Mouse (Mus musculus) embryonic facial prominence, embryonic 13.5 days (tissue): Measurements from ENCODE around the gene Zfp87. TPM values are rescaled to one million over a fixed set of nuclear protein-coding genes. Genes with fewer than 3 reads are reported as not detected.
A peak's percentile ranks its signal among the peaks of the same experiment; 100 is the strongest.

Experiments used
- ATAC-seq: fragments of 200-750 bp; cut with Nextera tagmentation; 2 replicates; pipeline ENCODE4 v1.8.0; 2017; ENCODE audit warnings: low read depth; ENCODE audit not compliant: insufficient number of reproducible peaks, insufficient read depth, low FRiP score, low TSS enrichment
- H3K27ac ChIP-seq: fragments of 300-500 bp; sonication (generic); 2 replicates; pipeline ENCODE4 v1.5.1; 2015; ENCODE audit warnings: moderate library complexity, mild to moderate bottlenecking, inconsistent platforms
- H3K27me3 ChIP-seq: fragments of 300-500 bp; sonication (generic); 2 replicates; pipeline ENCODE4 v1.6.1; 2015; ENCODE audit warnings: mild to moderate bottlenecking, inconsistent platforms
- H3K36me3 ChIP-seq: fragments of 300-500 bp; sonication (generic); 2 replicates; pipeline ENCODE4 v1.6.1; 2015; ENCODE audit warnings: mild to moderate bottlenecking, inconsistent platforms
- H3K4me1 ChIP-seq: fragments of 300-500 bp; sonication (generic); 2 replicates; pipeline ENCODE4 v1.6.1; 2015; ENCODE audit warnings: inconsistent platforms
- H3K4me2 ChIP-seq: fragments of 300-500 bp; sonication (generic); 2 replicates; pipeline ENCODE4 v1.6.1; 2015; ENCODE audit warnings: moderate library complexity, mild to moderate bottlenecking, inconsistent platforms
- H3K4me3 ChIP-seq: fragments of 300-500 bp; sonication (generic); 2 replicates; pipeline ENCODE4 v1.5.1; 2015; ENCODE audit warnings: mild to moderate bottlenecking, inconsistent platforms
- H3K9ac ChIP-seq: fragments of 300-500 bp; sonication (generic); 2 replicates; pipeline ENCODE4 v1.6.1; 2015; ENCODE audit warnings: mild to moderate bottlenecking, inconsistent platforms
- H3K9me3 ChIP-seq: fragments of 300-500 bp; sonication (generic); 2 replicates; pipeline ENCODE4 v1.6.1; 2016; ENCODE audit warnings: inconsistent platforms
- WGBS: fragments of 180-500 bp; shearing (Covaris S2); methylation state at CpG from one replicate; pipeline ENCODE4 v1.1.7; 2015; ENCODE audit warnings: mixed read lengths; 5-methylcytosine and 5-hydroxymethylcytosine counted together
- polyA plus RNA-seq: library from polyadenylated mRNA; unstranded; fragments of >200 nt; fragmentation: Nextera tagmentation; extraction: Ambion mirVana; gene quantifications from 2 replicates; pipeline ENCODE4 v1.2.1, GENCODE M21; 2015

Zfp87 gene
- polyA plus RNA-seq, 1 experiment from 2014 or later = 23.9 TPM

GRCm38 (mm10) chr13:67483625-67484423 lies 42.2 kb downstream of the Zfp87 start, which contains the start of gene Zfp874b:
TSS of gene Zfp874b (minus strand) at chr13:67484258.
- Histone ChIP-seq H3K9ac (peak within 1 kb of the TSS; percentile 74), H3K27me3 (no peaks in the 10 kb centered on the region)

DNA sequence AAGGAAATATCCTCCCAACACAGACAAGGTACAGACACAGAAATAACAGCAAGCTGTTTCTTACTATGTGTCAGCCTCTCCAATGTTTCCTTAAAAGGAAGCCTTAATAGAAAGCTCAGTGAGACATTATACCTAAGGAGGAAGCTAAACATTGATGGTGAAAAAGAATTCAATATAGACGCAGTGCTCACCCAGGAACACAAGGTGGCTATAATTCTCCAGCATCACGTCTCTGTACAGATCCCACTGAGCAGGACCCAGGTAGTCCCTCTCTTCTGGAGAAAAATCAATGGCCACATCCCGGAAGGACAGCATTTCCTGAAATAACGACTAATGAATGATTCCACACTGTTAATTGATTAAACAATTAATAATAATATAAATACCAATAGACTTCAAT lies 44.4 kb downstream of the Zfp87 start:
- Histone ChIP-seq H3K4me1 (peaks cover 6% of the 10 kb centered on the region), H3K4me2 (no peak overlapping the region), H3K36me3 (peaks cover 14% of the 10 kb centered on the region), H3K4me3 (no peak overlapping the region), H3K9me3 (no peaks in the 10 kb centered on the region; the same call in 1 of the 2 replicates), H3K27me3 (no peaks in the 10 kb centered on the region), H3K27ac (no peak overlapping the region), H3K9ac (no peak overlapping the region)
- no peak for ATAC-seq
- WGBS = 66% methylated on average over 4 of the region's 4 CpGs

More at GRCm38 (mm10) chr13:67483625-67484423, 42.2 kb downstream of the Zfp87 start, which contains the start of gene Zfp874b:
- H3K27ac ChIP-seq = peak within 1 kb of the TSS; percentile 28; the same call in 1 of the 2 replicates
- H3K4me1 ChIP-seq = peaks cover 6% of the 10 kb centered on the region
- peak; percentile 88 for ATAC-seq
- H3K9me3 ChIP-seq = peaks cover 1% of the 10 kb centered on the region; the same call in 1 of the 2 replicates
- peak within 1 kb of the TSS; percentile 65 for H3K4me3 ChIP-seq
- WGBS = 5% methylated on average over 20 of the region's 20 CpGs
- peaks cover 26% of the 10 kb centered on the region for H3K36me3 ChIP-seq
- peak within 1 kb of the TSS; percentile 70 for H3K4me2 ChIP-seq

GRCm38 (mm10) chr13:67469274-67469673 lies 56.7 kb downstream of the Zfp87 start:
- H3K27me3 ChIP-seq = no peaks in the 10 kb centered on the region
- peaks cover 34% of the 10 kb centered on the region for H3K36me3 ChIP-seq
- no peak overlapping the region for H3K27ac ChIP-seq
- H3K9ac ChIP-seq = no peak overlapping the region
- no peaks in the 10 kb centered on the region for H3K4me1 ChIP-seq
- no peak for ATAC-seq
- H3K4me3 ChIP-seq = no peak overlapping the region
- H3K4me2 ChIP-seq = no peak overlapping the region
- peaks cover 5% of the 10 kb centered on the region; the same call in 1 of the 2 replicates for H3K9me3 ChIP-seq
- WGBS = 86% methylated on average over 3 of the region's 3 CpGs

Other genes starting within 250 kb of the Zfp87 start
- 1.9 and 2.1 TPM in 2 replicates for gene Zfp458, start 247.7 kb downstream of the Zfp87 start, polyA plus RNA-seq
- gene Zfp457, start 219.7 kb downstream of the Zfp87 start, polyA plus RNA-seq = 0.41 and 1.1 TPM in 2 replicates
- 1.7 and 2.5 TPM in 2 replicates for gene Zfp595, start 193.6 kb downstream of the Zfp87 start, polyA plus RNA-seq
- gene Gm28044, start 165.6 kb downstream of the Zfp87 start, polyA plus RNA-seq = not detected in 2 replicates
- 1.0 TPM in 2 replicates for gene Zfp953, start 165.6 kb downstream of the Zfp87 start, polyA plus RNA-seq
- gene Gm28041, start 150.4 kb downstream of the Zfp87 start, polyA plus RNA-seq = 0.39 TPM in 1 of 2 replicates, not detected in the other
- 1.3 and 1.6 TPM in 2 replicates for gene Zfp456, start 150.4 kb downstream of the Zfp87 start, polyA plus RNA-seq
- gene Zfp429, start 126.4 kb downstream of the Zfp87 start, polyA plus RNA-seq = 7.0 and 7.8 TPM in 2 replicates
- gene Zfp459, start 104.8 kb downstream of the Zfp87 start, polyA plus RNA-seq = 1.2 and 1.6 TPM in 2 replicates
- 10.4 and 12.8 TPM in 2 replicates for gene Zfp874a, start 74.6 kb downstream of the Zfp87 start, polyA plus RNA-seq
- 3.8 and 5.2 TPM in 2 replicates for gene Zfp874b, start 41.9 kb downstream of the Zfp87 start, polyA plus RNA-seq
- gene Zfp58, start 25.6 kb downstream of the Zfp87 start, polyA plus RNA-seq = 19.5 and 21.9 TPM in 2 replicates
- not detected in 2 replicates for gene Gm26965, start within 50 bp of the Zfp87 start, polyA plus RNA-seq
- 13.7 and 16.7 TPM in 2 replicates for gene Zfp748, start 27.7 kb upstream of the Zfp87 start, polyA plus RNA-seq
- 4.7 and 5.4 TPM in 2 replicates for gene Zfp729b, start 83.5 kb upstream of the Zfp87 start, polyA plus RNA-seq
- not detected in 2 replicates for gene Gm49345, start 111.6 kb upstream of the Zfp87 start, polyA plus RNA-seq
- gene Zfp729a, start 111.6 kb upstream of the Zfp87 start, polyA plus RNA-seq = 3.0 and 3.5 TPM in 2 replicates
- 15.6 and 16.5 TPM in 2 replicates for gene Zfp738, start 160.9 kb upstream of the Zfp87 start, polyA plus RNA-seq
- gene Zfp65, start 203.0 kb upstream of the Zfp87 start, polyA plus RNA-seq = 7.7 and 8.6 TPM in 2 replicates
- gene Zfp85, start 229.1 kb upstream of the Zfp87 start, polyA plus RNA-seq = 6.0 and 6.4 TPM in 2 replicates